Mouse (Mus musculus) hindbrain, postnatal 0 days (tissue): ENCODE results near the gene Usp53. TPM values are rescaled to one million over a fixed set of nuclear protein-coding genes. Genes with fewer than 3 reads are reported as not detected.
A peak's percentile ranks its signal among the peaks of the same experiment; 100 is the strongest.

ENCODE experiments used
- ATAC-seq: fragments of 200-750 bp; cut with Nextera tagmentation; 2 replicates; pipeline ENCODE4 v1.8.0; 2017; ENCODE audit warnings: mild to moderate bottlenecking, moderate TSS enrichment, moderate library complexity
- DNase-seq: peaks from one replicate; pipeline ENCODE4 v3.0.0-alpha.2; 2015; ENCODE audit warnings: low spot score
- H3K27ac ChIP-seq: fragments of 300-500 bp; sonication (generic); 2 replicates; pipeline ENCODE4 v1.5.1; 2014; ENCODE audit warnings: mild to moderate bottlenecking
- H3K27me3 ChIP-seq: fragments of 300-500 bp; sonication (generic); 2 replicates; pipeline ENCODE4 v1.6.1; 2014; ENCODE audit warnings: low read length, mixed read lengths; ENCODE audit not compliant: insufficient read depth
- H3K36me3 ChIP-seq: fragments of 300-500 bp; sonication (generic); 2 replicates; pipeline ENCODE4 v1.6.1; 2014; ENCODE audit warnings: low read length, mixed read lengths; ENCODE audit not compliant: insufficient read depth
- H3K4me1 ChIP-seq: fragments of 300-500 bp; sonication (generic); 2 replicates; pipeline ENCODE4 v1.6.1; 2014; ENCODE audit warnings: antibody characterized with exemption, low read length, mixed read lengths; ENCODE audit not compliant: insufficient read depth
- H3K4me2 ChIP-seq: fragments of 300-500 bp; sonication (generic); 2 replicates; pipeline ENCODE4 v1.6.1; 2014; ENCODE audit warnings: low read depth, mild to moderate bottlenecking, low read length, moderate library complexity, mixed read lengths
- H3K4me3 ChIP-seq: fragments of 300-500 bp; sonication (generic); 2 replicates; pipeline ENCODE4 v1.5.1; 2014; ENCODE audit warnings: low read length
- H3K9ac ChIP-seq: fragments of 300-500 bp; sonication (generic); replicated peaks from 2 replicates; pipeline ENCODE4 v1.6.1; 2014; ENCODE audit warnings: mild to moderate bottlenecking, low read length, moderate library complexity, mixed read lengths
- H3K9me3 ChIP-seq: fragments of 300-500 bp; sonication (generic); 2 replicates; pipeline ENCODE4 v1.6.1; 2016; ENCODE audit warnings: low read length, mixed read lengths
- CTCF ChIP-seq: IDR thresholded peaks from 2 replicates; pipeline ENCODE4 v1.5.1; 2016; ENCODE audit warnings: antibody characterized with exemption, control low read depth, low read depth
- WGBS: fragments of 180-500 bp; shearing (Covaris S2); extraction: QIAGEN DNeasy Blood & Tissue Kit; methylation state at CpG from one replicate; pipeline ENCODE4 v1.1.7; 2014; 5-methylcytosine and 5-hydroxymethylcytosine counted together
- polyA plus RNA-seq: library from polyadenylated mRNA; unstranded; fragments of >200 nt; fragmentation: Nextera tagmentation; extraction: Ambion mirVana; gene quantifications from 2 replicates; pipeline ENCODE4 v1.2.1, GENCODE M21; 2015
- total RNA-seq: library from RNA; depleted of rRNA; stranded (reverse); fragments of >200 nt; gene quantifications from 2 replicates; pipeline ENCODE4 v1.2.3, GENCODE M21; 2014

The Usp53 gene
- total and polyA plus RNA-seq, 2 experiments from 2014 or later: 14.2 to 15.0 TPM

DNA sequence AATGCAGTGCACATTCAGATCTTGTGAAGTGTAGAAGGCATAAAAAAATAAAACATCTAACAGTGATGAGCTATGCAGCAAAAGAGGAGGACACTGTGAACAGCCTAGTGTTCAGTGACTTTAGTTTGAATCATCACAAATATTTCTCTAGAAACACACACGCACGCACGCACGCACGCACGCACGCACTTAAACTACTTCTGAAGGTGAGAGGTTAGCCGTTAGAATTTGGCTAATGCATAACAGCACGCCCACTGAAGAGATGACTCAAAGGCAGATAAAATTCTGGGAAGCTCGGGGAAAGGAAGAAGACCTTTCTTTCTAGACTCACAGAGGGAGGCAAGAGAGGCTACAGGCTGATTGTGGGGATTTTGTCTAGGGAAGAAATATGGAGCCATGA, 23.1 kb upstream of the Usp53 start:
- Histone ChIP-seq H3K4me2 (no peak overlapping the region), H3K4me3 (no peak overlapping the region), H3K9me3 (no peaks in the 10 kb centered on the region), H3K9ac (no peak overlapping the region), H3K36me3 (no peaks in the 10 kb centered on the region), H3K27me3 (no peaks in the 10 kb centered on the region), H3K27ac (no peak overlapping the region), H3K4me1 (no peaks in the 10 kb centered on the region)
- no peak for TF ChIP-seq CTCF
- ATAC-seq (no peak), DNase-seq (no peak)
- 79% methylated on average over 10 of the region's 10 CpGs for WGBS

DNA sequence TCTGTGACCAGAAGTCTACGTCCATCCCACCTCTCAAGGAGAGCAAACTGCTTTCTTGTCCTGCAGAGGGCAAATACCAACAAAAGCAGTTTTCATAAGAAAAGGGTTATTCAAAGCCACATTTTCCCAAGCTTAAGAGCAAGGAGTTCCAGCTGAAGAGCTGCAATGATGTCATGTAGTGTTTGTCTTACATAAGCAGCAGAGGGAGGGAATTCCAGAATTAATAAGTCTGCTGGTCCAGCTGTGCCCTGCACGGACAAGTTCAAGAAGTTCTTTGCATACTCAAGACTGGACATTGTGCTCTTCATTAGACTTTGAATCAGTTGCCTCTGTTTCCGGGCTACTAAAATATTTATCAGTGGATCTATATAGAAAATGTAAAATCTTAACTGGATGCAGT, 16.7 kb upstream of the Usp53 start:
- WGBS: 54% methylated on average over 3 of the region's 3 CpGs
- Histone ChIP-seq H3K4me1 (no peaks in the 10 kb centered on the region), H3K36me3 (no peaks in the 10 kb centered on the region), H3K4me2 (no peak overlapping the region), H3K4me3 (no peak overlapping the region), H3K9me3 (no peaks in the 10 kb centered on the region), H3K27me3 (no peaks in the 10 kb centered on the region), H3K27ac (no peak overlapping the region), H3K9ac (no peak overlapping the region)
- no peak for DNase-seq
- no peak for TF ChIP-seq CTCF
- no peak for ATAC-seq

DNA sequence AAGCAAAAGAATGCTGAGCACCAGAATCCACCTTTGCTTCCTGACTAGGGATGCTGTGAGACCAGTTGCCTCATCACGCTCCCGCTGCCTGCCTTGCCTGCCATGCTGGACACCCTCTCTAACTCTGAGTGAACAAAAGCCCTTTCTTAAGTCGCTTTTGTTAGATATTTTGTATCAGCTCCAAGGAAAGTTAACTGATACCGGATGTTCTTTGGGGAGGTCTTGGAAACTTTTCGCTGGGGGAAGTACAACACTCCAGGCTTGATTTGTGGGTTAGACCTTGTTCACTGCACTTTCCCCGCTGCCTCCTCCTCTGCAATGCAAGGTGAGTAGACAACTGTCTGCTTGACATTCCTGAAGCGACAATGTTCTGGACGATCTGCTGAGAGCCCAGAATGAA, 14.2 kb upstream of the Usp53 start:
- WGBS: 74% methylated on average over 8 of the region's 8 CpGs
- Histone ChIP-seq H3K36me3 (no peaks in the 10 kb centered on the region), H3K27me3 (no peaks in the 10 kb centered on the region), H3K9me3 (no peaks in the 10 kb centered on the region), H3K4me1 (no peaks in the 10 kb centered on the region), H3K9ac (no peak overlapping the region), H3K4me2 (no peak overlapping the region), H3K27ac (no peak overlapping the region), H3K4me3 (no peak overlapping the region)
- TF ChIP-seq CTCF: no peak
- no peak for DNase-seq
- ATAC-seq: no peak

DNA sequence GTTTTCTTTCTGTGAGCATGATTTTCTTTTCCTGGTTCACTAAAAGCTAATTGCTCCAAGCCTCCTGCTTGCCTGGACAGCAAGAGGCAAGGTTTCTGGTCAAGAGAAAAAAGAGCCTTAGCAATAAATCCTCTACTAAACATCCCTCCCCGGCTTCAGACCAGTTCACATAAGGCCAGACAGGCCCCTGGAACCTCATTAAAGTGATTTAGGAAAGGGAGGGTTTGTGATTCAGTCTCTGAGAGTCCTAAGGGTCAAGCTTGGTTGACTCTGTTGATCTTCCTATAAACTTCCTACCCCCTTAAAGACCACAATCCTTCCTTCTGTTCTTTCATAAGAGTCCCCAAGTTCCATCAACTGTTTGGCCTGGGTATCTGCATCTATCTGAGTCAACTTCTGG, 12.7 kb upstream of the Usp53 start:
- no peak overlapping the region for H3K4me2 ChIP-seq
- DNase-seq (no peak), ATAC-seq (no peak)
- no peak overlapping the region for H3K9ac ChIP-seq
- H3K27me3 ChIP-seq: no peaks in the 10 kb centered on the region
- H3K4me1 ChIP-seq: no peaks in the 10 kb centered on the region
- TF ChIP-seq CTCF: no peak
- H3K9me3 ChIP-seq: no peaks in the 10 kb centered on the region
- H3K4me3 ChIP-seq: no peak overlapping the region
- no peaks in the 10 kb centered on the region for H3K36me3 ChIP-seq
- H3K27ac ChIP-seq: no peak overlapping the region
- WGBS: 71% methylated on average over 1 of the region's 1 CpGs

DNA sequence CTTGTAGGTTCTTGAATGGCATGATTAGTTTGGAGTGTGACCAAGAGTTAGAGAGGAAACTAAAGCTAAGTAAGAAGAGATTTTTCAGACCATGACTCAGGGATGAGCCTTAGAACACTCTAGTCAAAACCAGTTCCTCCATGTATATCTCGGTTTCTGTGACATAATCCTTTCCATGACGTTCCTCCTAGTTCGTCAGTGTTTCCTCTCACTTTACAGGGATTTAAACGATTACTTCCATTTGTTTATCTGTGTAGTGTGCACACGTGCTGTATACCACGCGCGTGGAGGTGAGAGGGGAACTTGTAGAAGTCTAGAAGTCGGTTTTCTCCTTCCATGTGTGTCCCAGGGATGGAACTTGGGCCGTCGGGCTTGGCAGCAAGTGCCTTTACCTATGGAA, 2.6 kb upstream of the Usp53 start:
- Histone ChIP-seq H3K4me2 (no peak overlapping the region), H3K9me3 (no peaks in the 10 kb centered on the region), H3K27ac (no peak overlapping the region), H3K4me3 (no peak overlapping the region), H3K36me3 (no peaks in the 10 kb centered on the region), H3K27me3 (no peaks in the 10 kb centered on the region), H3K4me1 (no peaks in the 10 kb centered on the region; the same call in none of the 2 replicates), H3K9ac (no peak overlapping the region)
- DNase-seq (no peak), ATAC-seq (no peak)
- 92% methylated on average over 11 of the region's 11 CpGs for WGBS
- TF ChIP-seq CTCF: no peak

DNA sequence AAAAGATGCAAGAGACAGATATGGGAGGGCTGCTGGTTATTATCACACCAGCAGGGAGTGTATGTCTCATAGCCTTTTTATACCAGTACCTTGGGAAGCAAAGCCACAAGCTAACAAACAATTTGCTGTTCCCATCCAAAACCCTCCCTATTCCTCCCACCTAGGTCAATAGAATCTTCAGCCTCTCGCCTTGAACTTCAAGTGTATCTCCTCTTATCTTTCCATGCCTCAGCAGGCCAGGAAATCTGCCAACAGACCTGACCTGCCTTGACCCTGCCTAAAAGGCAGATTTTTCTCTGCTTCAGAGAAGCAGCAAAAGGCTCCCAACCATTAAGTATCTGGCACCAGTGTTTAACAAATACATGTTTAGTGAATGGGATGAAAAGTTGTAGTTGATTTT, 2.1 kb upstream of the Usp53 start:
- no peaks in the 10 kb centered on the region for H3K9me3 ChIP-seq
- H3K27ac ChIP-seq: no peak overlapping the region
- no peak for TF ChIP-seq CTCF
- H3K4me1 ChIP-seq: no peaks in the 10 kb centered on the region; the same call in none of the 2 replicates
- DNase-seq (no peak), ATAC-seq (no peak)
- H3K9ac ChIP-seq: no peak overlapping the region
- 46% methylated on average over 1 of the region's 1 CpGs for WGBS
- H3K27me3 ChIP-seq: no peaks in the 10 kb centered on the region
- no peak overlapping the region for H3K4me2 ChIP-seq
- no peak overlapping the region for H3K4me3 ChIP-seq
- no peaks in the 10 kb centered on the region for H3K36me3 ChIP-seq

DNA sequence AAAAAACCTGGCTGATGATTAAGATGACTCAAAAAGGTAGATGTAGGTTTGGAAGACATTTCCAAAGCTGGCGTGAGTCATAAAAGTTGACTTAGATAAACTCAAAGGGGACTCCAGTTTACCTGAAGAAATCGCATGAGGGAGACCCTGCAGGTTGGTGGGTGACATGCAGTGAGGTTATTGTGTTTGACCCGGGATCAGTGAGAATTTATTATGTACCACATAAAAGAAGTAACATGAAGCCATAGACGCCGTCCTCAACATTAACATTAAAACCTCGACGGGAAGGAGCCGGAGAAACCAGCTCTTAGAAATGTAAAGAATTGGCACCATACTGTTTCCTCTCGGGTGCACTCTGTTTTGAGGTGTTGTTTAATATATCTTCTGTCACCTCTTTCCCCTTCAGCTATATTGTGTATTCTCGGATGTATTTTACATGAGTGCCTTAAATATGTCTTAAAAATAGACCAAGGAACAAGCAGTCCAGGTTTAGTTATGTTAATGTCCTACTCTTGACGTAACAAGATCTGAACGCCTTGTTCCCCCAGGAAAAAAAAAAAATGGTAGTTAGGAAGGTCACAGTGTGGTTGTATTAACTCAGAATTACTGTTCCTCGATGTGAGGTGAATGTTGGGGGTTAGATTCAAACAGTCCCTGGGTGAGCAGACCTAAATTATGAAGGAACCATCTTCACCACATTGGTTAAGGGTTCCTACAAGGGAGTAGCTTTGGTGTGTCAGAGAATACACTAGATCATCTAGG, 1.1 kb upstream of the Usp53 start:
- Histone ChIP-seq H3K36me3 (no peaks in the 10 kb centered on the region), H3K4me1 (no peaks in the 10 kb centered on the region; the same call in none of the 2 replicates), H3K4me2 (peak overlapping the region; percentile 54), H3K27me3 (no peaks in the 10 kb centered on the region), H3K27ac (peak overlapping the region; percentile 98; the same call in 1 of the 2 replicates), H3K9ac (peak overlapping the region; percentile 87), H3K9me3 (no peaks in the 10 kb centered on the region), H3K4me3 (peak overlapping the region; percentile 89)
- DNase-seq (no peak), ATAC-seq (no peak)
- TF ChIP-seq CTCF: no peak
- 15% methylated on average over 13 of the region's 13 CpGs for WGBS
